Mouse (Mus musculus): Measurements from ENCODE around the gene Dusp23.

Gene Dusp23

GRCm38 (mm10) chr1:172619235-172619634, 13.5 kb downstream of the Dusp23 start:
- peak; percentile 75 for DNase-seq

- DNase-seq = peak; percentile 70
These were observed 14.6 kb downstream of the Dusp23 start for GRCm38 (mm10) chr1:172618141-172618540.

GRCm38 (mm10) chr1:172617365-172618076, 15.2 kb downstream of the Dusp23 start:
- DNase-seq = peak; percentile 61

GRCm38 (mm10) chr1:172616537-172617300, 16.0 kb downstream of the Dusp23 start:
- DNase-seq = peak; percentile 73

GRCm38 (mm10) chr1:172615412-172615811, 17.4 kb downstream of the Dusp23 start:
- DNase-seq = no peak

DNA sequence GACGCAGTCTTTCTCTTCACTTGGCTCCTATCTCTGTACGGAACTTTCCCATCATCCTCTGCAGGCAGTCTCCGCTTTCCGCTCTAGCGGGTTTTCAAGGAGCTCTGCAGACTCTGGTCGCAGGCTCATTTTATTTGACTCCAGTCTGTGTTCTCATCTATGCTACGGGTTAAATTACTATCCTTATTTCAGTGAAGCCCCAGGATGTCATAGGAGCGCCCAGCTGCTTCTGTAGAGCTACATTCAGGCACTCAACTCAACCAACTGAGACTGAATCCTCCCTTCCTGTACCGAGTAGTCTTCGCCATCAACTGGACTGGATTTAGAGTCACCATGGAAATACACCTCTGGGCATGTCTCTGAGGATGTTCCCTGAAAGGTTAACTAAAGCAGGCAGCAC, 18.1 kb downstream of the Dusp23 start:
- DNase-seq = no peak

GRCm38 (mm10) chr1:172612745-172613144, 20.0 kb downstream of the Dusp23 start:
- DNase-seq = no peak

DNA sequence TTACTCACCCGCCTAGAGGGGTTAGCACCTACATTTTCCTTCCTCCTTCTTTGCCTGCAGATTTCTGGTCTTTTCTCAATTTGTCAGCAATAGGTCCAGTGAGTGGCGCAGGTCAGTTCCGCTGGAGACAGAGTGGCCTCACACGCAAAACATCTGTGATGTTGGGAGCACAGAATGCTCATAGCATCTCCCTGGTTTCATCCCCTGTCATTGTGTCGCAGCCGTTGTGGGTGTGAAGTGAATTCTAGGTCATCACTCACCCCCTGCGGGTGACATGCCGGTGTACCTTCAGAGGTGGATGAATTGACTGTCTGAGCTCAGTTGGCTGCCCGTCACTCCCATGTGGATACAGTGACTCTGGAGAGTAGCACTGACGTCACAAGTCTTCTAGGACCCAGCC, 21.5 kb downstream of the Dusp23 start:
- no peak for DNase-seq

DNA sequence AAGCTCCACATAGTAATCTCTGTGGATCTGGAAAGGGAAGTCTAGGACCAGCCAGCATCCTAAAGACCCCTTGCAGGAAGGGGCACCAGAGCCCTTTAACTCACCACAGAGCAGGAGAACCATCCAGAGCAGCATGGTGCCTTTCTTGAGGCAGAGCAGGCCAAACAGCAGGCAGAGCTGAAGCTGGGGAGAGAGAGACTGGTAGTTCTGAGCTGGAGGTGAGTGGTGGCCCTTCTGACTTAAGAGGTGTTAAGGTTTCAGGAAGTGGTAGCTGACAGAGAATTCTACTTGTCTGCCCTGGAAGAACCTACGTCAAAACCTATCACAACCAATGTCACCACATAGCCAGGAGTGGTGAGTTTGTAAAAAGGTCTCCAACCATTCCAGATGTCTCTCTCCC, 30.4 kb downstream of the Dusp23 start, which contains the start of gene Fcrl6:
Gene Fcrl6 (minus strand): TSS at position 226 of the 400 bp plus-strand sequence.
- no peak for DNase-seq

- DNase-seq = peak; percentile 66
These were observed 38.3 kb downstream of the Dusp23 start for GRCm38 (mm10) chr1:172594495-172594894.

GRCm38 (mm10) chr1:172593956-172594355, 38.8 kb downstream of the Dusp23 start:
- DNase-seq = no peak

- DNase-seq = no peak
These were observed 39.4 kb downstream of the Dusp23 start for GRCm38 (mm10) chr1:172593321-172593720.

GRCm38 (mm10) chr1:172590385-172590784, 42.4 kb downstream of the Dusp23 start, which contains the start of gene Slamf8:
Gene Slamf8, minus strand, starts transcription at chr1:172590568.
- DNase-seq = no peak

DNA sequence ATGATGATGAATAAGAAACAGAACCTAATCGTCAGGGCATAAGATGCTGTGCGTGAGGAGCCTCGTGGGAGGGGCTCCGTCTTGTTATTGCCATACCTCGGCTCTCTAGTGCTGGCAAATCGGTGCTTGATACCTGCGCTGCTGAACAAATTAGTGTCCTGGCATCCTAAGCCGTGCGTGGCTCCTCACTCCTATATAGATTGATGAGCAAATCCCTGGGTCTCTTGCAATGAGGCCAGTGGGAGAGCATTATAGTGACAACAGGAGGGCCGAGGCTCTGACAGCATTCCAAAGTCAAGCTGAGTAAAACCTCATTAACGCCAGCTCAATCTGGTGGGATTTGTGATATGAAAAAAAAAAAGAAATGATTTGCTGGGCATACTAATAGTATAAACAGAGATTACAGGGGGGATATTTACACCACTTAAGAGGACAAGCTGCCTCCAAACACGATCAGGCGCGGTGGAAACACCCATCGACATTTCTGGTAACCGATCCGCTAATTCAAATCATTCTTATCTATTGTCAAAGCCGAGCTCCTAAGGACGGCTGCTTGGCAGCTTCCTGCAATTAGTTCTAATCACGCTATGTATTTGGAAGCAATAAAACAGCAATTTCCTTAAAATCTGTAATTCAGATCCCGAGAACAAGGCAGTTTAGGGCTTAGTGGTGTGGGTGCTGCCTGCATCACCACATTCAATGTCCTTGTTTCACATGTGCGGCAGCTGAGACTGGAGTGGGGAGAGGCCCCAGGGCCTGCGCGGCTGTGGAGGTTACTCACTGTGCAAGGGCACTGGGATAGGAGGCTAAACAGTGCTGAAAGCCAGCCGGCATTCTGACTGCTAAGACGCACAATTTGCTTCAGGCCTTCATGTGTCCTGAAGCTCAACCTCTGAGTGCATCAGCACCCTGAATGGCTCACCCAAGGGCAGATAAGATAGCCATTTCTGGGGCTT, 46.9 kb downstream of the Dusp23 start:
- peak; percentile 55 for DNase-seq

GRCm38 (mm10) chr1:172585026-172585425, 47.7 kb downstream of the Dusp23 start:
- no peak for DNase-seq

- no peak for DNase-seq
These were observed 48.5 kb downstream of the Dusp23 start for GRCm38 (mm10) chr1:172584271-172584670.

GRCm38 (mm10) chr1:172582436-172582835, 50.3 kb downstream of the Dusp23 start:
- DNase-seq = no peak

Measured in embryo, embryonic 11 days (tissue).